Mouse (Mus musculus) T-helper 17 cell (primary cell): ENCODE measurements at regions not wholly inside any gene's neighbourhood (a gene's known extent, or its start where the extent isn't known, plus 50 kb on each side); places are given as distances from the start of the nearest gene placed in this dataset.

Experiments used
- in situ Hi-C, 2 experiments: fragments of 300-600 bp; cut with MboI, MseI; formaldehyde crosslinking; loops; 1 replicate in 1 of 2; 2 replicates in 1 of 2; pipeline ENCODE4 v1.15.1; 2025; ENCODE audit warnings: high pct_unique_total_duplicates in 2 of 2

- in situ Hi-C loops: no loop called here
Measured at GRCm38 (mm10) chr14:100883115-100883514, 317.0 kb downstream of the Prr30 start.

- in situ Hi-C loops: no loop called here
Measured at GRCm38 (mm10) chr14:100880103-100880502, 320.0 kb downstream of the Prr30 start.

- in situ Hi-C loops: no loop called here
Measured at GRCm38 (mm10) chr14:100867790-100868189, 332.3 kb downstream of the Prr30 start.

- in situ Hi-C loops: no loop called here
Measured at GRCm38 (mm10) chr14:100864792-100865191, 335.3 kb downstream of the Prr30 start.

- in situ Hi-C loops: no loop called here
Measured at GRCm38 (mm10) chr14:100864164-100864563, 336.0 kb downstream of the Prr30 start.

- in situ Hi-C loops: no loop called here
Measured at GRCm38 (mm10) chr14:100842828-100843227, 357.3 kb downstream of the Prr30 start.
